Mouse (Mus musculus): ENCODE data around the gene Farsa.
"Not testable (repeated sequence)": the region's sequence is repeated elsewhere in the genome, so short reads cannot be mapped to it uniquely, and the experiment has no call there.

Farsa gene

GRCm38 (mm10) chr8:84856864-84857441 is at the start of gene Farsa:
TSS of gene Farsa (plus strand) at chr8:84856989.
- peak; percentile 94 to 96 for DNase-seq

DNA sequence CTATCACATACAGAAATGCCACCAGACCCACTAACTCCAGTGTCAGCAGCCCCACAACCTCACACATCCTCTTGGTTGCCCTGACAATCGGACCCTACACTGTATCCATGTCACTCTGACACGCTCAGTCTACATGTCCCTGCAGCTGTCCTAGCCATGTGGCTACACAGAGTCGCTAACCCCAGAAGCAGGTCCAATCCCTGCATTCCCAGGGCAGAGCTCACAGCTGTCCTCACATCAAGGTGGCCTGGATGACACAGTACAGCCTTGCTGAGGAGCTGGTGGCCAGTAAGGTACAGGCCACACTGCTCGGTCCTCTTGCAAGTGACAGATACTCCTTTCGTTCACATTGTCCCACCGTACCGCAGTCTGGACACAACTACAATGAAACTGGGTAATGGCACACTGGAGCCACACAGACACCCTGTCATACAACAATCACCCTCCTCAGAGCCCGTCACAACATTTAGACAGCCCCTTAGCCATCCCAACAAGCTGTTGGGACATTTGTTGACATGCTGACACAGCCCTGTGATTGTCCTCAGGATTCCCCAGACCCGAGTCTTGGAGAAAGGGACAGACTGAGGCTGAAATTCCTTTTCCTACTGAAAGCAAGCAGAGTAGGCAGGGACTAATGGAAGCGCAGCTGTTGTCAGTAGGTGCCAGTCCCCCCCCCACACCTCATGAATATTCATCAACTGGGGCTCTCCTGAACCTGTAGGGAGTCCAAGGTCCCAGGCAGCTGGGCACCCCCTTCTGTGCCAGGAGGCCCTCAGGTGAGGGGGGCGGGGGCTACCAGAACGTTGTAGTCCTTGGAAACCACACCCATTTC is 47.5 kb upstream of the Farsa start:
- peak; percentile 63 to 70 for DNase-seq

DNA sequence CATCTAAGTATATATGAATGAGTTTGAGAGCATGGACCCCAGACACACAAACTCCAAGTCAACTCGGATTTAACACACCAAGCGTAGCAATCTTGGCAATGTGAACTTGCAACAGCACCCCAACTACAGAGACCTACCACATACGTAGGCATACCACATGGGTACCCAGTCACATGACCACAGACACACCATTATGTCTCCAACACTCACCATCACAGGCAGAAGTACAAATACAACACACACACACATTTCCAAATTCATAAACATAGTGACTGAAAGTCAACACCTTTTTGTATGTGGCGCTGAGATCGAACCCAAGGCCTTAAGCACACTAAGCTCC is 46.9 kb upstream of the Farsa start:
- no peak for DNase-seq

GRCm38 (mm10) chr8:84810896-84811295 is 45.9 kb upstream of the Farsa start:
- peak; percentile 99 to 100 for DNase-seq

DNA sequence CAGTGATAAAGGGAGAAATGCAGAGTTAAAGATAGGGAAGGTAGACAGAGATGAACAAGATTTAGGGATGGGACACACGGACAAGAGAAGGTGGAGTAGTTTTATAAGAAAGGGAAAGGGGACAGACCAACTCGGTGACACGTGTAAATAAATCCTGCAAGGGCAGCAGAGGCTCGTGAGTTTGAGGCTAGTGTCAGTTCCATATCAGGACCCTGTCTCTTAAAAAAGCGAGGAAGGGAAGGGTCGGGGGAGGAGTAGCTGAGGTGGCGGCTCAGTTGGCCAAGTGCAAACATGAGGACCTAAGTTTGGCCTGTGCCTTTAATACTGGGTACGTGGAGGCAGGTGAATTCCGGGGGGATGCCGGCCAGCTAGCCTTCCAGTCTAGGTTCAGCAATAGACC is 45.5 kb upstream of the Farsa start:
- peak in 1 of 2 experiments; percentile 40 for DNase-seq

DNA sequence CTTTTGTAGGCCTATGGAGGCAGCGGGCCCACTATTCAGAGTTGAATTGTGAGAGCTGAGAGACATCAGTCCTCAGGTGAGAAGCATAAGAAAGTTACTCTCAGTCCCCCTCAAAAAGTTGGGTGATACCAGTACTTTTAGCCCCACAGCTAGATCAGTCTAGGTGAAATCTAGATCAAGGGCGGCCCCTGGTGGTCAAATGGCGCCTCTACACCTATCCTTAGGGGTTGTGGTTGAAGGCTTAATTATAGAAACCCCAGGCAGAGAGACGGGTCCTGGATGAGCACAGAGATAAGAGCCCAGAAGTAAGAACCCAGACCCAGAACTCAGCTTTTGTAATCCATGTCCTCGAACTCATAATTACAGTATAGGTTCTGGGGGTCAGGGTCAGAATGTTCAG is 43.7 kb upstream of the Farsa start:
- DNase-seq = peak; percentile 94 to 96

- DNase-seq = no peak
Observed at GRCm38 (mm10) chr8:84813830-84814229, 43.0 kb upstream of the Farsa start.

- DNase-seq = no peak
Observed at GRCm38 (mm10) chr8:84814240-84814554, 42.6 kb upstream of the Farsa start.

- peak; percentile 94 to 95 for DNase-seq
Observed at GRCm38 (mm10) chr8:84814555-84815441, 42.0 kb upstream of the Farsa start.

DNA sequence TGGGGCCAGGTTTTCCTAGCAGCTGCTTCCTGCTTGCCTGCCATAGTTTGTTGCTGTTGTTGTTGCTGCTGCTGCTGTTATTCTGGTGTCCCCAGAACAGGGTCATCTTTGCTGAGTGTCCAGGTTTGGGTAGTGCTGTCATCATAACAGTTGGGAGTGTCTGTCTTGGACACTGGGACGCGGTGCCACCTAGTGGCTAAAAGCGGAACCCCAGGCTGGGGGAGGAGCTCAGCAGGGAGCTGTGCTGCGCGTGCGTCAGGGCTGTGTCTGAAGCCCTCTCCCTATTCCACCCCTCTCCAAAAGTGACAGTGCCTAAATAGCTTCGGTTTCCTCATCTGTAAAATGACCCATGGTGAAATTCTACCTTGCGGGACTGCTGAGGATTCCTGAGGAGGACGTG is 41.2 kb upstream of the Farsa start:
- DNase-seq = peak; percentile 97 to 99

GRCm38 (mm10) chr8:84816117-84816516 is 40.7 kb upstream of the Farsa start:
- DNase-seq = no peak

DNA sequence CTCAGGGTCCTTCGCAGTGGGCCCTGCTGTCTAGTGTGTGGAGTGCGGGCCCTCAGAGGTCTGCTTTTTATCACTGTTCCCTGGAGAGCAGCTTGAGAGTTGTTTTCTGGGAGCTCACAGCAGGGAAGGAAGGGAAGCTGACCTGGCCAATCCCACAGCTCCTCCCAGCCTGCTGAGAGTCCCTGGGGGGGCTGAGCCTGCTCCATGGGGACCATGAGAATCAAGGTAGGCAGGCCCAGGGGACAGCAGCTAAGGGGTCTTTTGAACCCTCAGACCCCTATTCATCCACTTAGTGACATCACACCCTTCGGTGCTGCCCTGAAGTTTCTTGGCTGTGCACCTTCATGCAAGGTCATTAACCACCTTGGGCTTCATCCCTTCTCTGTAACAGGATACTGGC is 34.1 kb upstream of the Farsa start, which contains the start of gene Dand5:
Gene Dand5, minus strand, starts transcription at position 101 of the 400 bp plus-strand sequence.
- DNase-seq = no peak

DNA sequence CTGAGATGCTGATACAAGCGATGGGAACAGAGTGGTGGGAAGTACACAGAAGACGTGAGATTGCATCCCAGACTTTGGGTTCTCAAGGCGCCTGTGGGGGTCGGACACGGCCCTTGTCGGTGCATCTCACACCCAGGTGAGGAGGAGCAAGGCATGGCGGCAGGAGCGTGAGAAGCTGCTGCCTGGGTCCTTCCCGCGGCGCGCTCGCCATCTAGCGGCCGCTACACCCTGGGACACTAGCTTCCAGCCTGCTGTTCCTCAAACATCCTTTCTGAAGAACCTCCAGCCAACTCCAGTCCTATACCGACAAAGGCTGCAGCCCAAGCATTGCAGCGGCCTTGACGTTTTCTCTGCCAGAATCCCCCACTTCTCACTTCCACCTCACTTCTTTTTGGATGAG is 33.1 kb upstream of the Farsa start:
- peak; percentile 84 to 87 for DNase-seq

DNA sequence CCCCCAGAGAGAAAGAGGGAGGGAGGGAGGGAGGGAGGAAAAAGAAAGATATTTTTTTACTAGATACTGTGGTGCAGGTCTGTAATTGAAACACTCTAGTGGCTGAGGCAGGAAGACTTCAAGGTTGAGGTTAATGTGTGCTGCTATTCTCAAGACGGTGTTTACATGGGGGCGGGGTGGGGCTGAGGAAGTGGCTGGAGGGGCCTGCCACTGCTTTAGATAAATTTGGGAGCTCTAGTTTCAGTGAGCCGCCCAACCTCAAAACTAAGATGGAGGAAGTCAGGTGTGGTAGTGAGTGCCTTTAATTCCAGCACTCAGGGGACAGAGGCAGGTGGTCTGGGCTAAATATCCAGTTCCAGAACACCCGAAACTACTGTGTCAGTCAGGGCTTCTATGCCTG is 31.2 kb upstream of the Farsa start:
- DNase-seq = no peak

GRCm38 (mm10) chr8:84826518-84826917 is 30.3 kb upstream of the Farsa start:
- DNase-seq = not testable (repeated sequence)

DNA sequence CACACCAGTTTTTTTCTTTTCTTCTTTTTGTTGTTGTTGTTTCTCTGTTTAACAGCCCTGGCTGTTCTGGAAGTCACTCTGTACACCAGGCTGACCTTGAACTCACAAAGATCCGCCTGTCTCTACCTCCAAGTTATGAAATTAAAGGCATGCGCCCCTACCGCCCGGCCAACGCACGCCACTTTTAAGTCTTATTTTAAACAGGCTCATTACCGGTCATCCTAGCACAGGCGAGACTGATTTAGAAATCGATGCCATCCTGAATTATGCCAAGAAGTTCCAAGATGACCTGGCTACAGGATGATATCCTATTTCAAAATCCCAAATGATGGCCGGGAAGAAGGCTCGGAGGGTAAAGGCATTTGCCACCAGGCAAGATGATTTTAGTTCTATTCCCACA is 25.3 kb upstream of the Farsa start, which contains the start of gene Gadd45gip1:
Gene Gadd45gip1, plus strand, starts transcription at position 33 of the 400 bp plus-strand sequence.
- DNase-seq = peak in 1 of 2 experiments; percentile 30

- DNase-seq = peak; percentile 87 to 89
Observed at GRCm38 (mm10) chr8:84832034-84832717, 24.6 kb upstream of the Farsa start.

DNA sequence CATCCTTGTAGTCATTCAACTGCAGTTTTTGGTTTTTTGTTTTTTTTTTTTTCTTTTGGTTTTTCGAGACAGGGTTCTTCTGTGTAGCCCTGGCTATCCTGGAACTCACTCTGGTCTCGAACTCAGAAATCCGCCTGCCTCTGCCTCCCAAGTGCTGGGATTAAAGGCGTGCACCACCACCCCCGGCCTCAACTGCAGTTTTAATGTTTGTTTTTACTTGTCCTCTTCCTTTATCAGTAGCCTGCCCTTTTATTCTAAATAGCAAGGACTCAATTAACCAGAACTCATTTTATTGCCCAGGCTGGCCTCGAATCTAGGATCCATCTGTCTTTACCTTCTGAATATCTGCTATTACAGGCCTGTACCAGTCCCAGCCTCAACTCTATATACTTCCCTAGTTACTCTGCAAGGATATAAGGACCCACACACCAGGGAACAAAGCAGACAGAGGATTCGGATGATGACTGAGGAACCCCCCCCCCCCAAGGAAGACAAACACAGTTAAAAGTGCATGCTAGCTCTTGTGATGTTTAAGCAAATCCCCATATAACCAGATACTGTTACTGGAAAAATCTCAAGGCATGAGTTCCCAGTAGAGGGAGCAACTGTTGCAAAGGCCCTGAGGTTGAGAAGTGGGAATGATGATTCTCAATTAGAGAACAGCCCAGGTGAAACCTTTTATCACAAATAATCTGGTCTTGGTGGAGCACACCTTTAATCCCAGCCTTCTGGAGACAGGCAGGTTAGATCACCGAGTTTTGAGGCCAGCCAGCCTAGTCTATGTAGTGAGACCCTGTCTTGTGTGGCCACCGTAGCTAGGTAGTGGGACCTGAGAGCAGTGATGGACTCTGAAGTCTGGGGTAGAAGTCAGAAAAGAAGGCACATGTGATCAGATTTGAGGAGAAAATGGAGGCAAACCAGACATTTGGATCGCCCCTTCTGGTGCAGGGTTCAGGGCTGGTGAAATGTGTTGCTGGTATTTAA is 23.7 kb upstream of the Farsa start:
- DNase-seq = peak in 1 of 2 experiments; percentile 13

DNA sequence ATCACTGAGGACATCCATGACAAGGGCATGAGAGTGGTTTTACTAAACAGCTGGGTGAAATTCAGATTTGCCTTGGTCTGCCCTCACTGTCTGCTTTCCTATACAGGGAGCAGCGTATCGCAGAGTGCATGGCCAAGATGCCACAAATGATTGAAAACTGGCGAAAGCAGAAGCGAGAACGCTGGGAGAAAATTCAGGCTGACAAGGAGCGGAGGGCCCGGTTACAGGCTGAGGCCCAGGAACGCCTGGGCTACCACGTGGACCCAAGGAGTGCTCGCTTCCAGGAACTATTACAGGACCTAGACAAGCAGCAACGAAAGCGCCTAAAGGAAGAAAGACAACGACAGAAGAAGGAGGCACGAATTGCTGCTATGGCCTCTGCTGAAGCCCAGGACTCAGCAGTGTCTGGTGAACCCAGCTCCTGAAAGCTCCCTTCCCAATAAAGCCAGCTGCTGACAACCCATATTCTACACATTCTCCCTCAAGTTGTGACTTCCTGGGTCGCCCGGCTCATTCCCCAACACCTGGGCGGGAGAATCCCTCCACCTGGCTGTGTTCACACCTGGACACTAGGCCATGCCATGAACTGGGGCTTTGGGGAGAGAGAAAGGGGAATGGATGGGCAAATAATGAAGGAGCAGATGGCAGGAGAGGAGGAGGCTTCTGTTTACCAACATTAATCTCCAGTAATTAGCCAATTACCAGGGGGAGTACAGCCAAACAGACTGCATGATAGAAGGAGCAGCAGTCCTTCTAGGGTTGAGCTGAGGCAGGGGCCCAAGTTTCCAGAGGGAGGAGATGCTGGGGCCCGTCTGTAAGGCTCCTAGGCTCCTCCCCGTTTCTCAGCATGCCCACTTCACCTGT is 22.6 kb upstream of the Farsa start:
- peak; percentile 82 to 87 for DNase-seq
